Mouse (Mus musculus) heart, postnatal 0 days (tissue): ENCODE measurements around the gene Magi2.

Source experiments
- CTCF ChIP-seq: IDR thresholded peaks from 2 replicates; pipeline ENCODE4 v1.5.1; 2016; ENCODE audit warnings: antibody characterized with exemption, control low read depth, low read depth
- EP300 ChIP-seq: IDR thresholded peaks from 2 replicates; pipeline ENCODE4 v1.6.1; 2016; ENCODE audit warnings: antibody characterized with exemption, low read depth

- TF ChIP-seq CTCF, result no peak
- TF ChIP-seq EP300, result no peak
These were observed 1395.6 kb downstream of the Magi2 start for GRCm38 (mm10) chr5:20622417-20622816.
